Mouse (Mus musculus): ENCODE data around the gene Rrp1. TPM values are rescaled to one million over a fixed set of nuclear protein-coding genes. Genes with fewer than 3 reads are reported as not detected.
A peak's percentile ranks its signal among the peaks of the same experiment; 100 is the strongest.
"Not testable (repeated sequence)": the region's sequence is repeated elsewhere in the genome, so short reads cannot be mapped to it uniquely, and the experiment has no call there.

Rrp1 gene
- polyA plus RNA-seq, 1 experiment from 2014 or later: 202 TPM

DNA sequence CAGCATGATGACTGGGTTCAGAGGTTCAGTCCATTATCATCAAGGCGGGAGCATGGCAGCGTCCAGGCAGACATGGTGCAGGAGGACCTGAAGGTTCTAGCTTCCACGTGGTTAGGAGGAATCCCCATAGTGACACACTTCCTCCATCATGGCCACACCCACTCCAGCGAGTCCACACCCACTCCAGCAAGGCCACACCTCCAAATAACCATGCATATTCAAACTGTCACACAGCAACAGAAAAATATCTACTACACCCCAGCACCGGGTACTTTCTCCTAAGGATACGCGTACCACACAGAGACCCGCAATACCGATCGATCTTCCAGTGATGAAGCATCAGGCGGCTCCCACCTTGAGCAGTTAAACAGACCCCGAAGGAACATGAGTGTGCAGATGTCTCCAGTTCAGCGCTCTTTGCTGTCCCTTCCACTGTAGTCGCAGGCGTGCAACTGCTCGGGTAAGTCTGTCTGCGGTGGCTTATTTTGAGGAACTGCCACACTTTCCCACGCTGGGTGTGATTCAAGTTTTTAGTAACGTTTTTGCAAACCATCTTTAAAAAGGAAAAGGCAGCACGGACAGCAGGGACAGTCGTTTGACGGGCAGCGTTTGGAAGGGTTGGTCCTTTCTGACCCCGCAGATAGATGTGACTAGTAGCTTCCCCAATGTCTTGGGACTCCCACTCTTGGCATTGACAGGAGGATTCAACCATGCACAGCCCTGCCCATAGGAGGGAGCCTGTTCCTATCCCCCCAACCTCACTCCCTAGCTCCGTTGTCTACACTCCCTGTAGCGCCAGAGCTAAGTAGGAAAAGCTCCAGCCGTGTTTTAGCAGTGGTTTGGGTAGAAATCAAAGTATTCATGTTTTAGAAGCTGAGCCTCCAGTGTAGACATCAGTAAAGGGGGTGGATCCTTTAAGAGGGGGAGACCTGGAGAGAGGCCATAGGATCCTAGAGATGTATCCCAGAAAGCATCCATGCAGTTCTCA, 39.9 kb downstream of the Rrp1 start:
- Histone ChIP-seq H3K36me3 (no peaks in the 10 kb centered on the region), H3K9me3 (replicated peaks) (no peaks in the 10 kb centered on the region), H3K27ac (no peak overlapping the region), H3K9ac (no peak overlapping the region), H3K4me2 (no peak overlapping the region), H3K4me3 (0 out of 2 replicates have a peak overlapping the region, but pooled peaks have one; percentile 8), H3K27me3 (no peaks in the 10 kb centered on the region), H3K4me1 (replicated peaks) (no peaks in the 10 kb centered on the region)
- 63% methylated on average over 27 of the region's 27 CpGs for WGBS
- no peak for ATAC-seq (replicated peaks; ENCODE audit: insufficient number of reproducible peaks, insufficient read depth, low FRiP score, low read depth)

GRCm38 (mm10) chr10:78371746-78372145, 41.1 kb downstream of the Rrp1 start:
- ATAC-seq (replicated peaks; ENCODE audit: insufficient number of reproducible peaks, insufficient read depth, low FRiP score, low read depth): no peak
- Histone ChIP-seq H3K4me1 (replicated peaks) (peaks cover 6% of the 10 kb centered on the region), H3K4me2 (no peak overlapping the region), H3K27me3 (no peaks in the 10 kb centered on the region), H3K4me3 (no peak overlapping the region), H3K36me3 (no peaks in the 10 kb centered on the region), H3K9me3 (replicated peaks) (no peaks in the 10 kb centered on the region), H3K9ac (no peak overlapping the region), H3K27ac (no peak overlapping the region)
- WGBS: 74% methylated on average over 6 of the region's 6 CpGs

DNA sequence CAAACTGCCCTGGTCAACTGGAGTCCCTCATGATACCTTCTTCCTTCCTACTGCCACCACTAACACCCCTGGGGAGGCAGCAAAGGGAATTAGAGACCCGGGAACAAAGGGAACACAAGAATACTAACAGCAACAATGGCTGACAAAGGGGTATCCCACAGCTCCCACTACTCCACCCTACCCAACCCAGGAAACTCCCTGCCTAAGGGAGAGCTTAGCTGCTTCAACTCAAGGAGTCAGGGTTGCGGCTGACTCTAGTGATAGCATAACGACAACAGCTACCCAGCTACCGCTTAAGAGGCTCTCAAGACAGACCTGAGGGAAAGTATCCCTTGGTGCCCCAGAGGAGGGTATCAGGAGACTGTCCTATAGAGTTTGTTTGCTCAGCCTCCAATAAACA, 45.3 kb downstream of the Rrp1 start:
- ATAC-seq (replicated peaks; ENCODE audit: insufficient number of reproducible peaks, insufficient read depth, low FRiP score, low read depth): no peak
- H3K9me3 ChIP-seq (replicated peaks): no peaks in the 10 kb centered on the region
- WGBS: 67% methylated on average over 4 of the region's 4 CpGs
- H3K4me1 ChIP-seq (replicated peaks): peaks cover 16% of the 10 kb centered on the region
- no peak overlapping the region for H3K4me3 ChIP-seq
- no peak overlapping the region for H3K27ac ChIP-seq
- no peak overlapping the region for H3K9ac ChIP-seq
- no peaks in the 10 kb centered on the region for H3K36me3 ChIP-seq
- no peak overlapping the region for H3K4me2 ChIP-seq
- no peaks in the 10 kb centered on the region for H3K27me3 ChIP-seq

DNA sequence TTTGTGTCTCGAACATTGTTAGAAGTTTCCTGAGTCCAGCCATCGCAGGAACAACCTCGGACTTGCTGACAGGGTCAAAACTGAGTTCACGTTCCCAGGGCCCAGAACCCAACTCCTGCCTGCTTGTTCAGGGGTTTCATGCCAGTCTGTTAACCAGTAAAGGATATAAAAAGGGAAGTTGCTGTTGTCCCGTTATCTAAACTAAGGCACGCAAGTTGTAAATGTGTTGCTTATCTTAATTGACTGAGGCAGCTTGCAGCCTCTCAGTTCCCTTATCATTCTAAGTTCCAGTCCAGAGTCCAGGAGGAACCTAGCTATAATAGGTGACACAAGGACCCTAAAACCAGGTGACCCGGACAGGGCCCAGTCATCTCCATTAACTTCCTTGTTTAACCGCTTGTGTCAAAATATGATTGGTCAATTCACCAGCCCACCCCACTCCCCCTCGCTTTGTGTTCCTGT, 46.0 kb downstream of the Rrp1 start:
- ATAC-seq (replicated peaks; ENCODE audit: insufficient number of reproducible peaks, insufficient read depth, low FRiP score, low read depth): no peak
- Histone ChIP-seq H3K9ac (no peak overlapping the region), H3K27ac (peak overlapping the region; percentile 46), H3K36me3 (no peaks in the 10 kb centered on the region), H3K4me3 (no peak overlapping the region), H3K9me3 (replicated peaks) (no peaks in the 10 kb centered on the region), H3K4me1 (replicated peaks) (peaks cover 21% of the 10 kb centered on the region), H3K27me3 (no peaks in the 10 kb centered on the region), H3K4me2 (peak overlapping the region; percentile 8; the same call in 1 of the 2 replicates)
- 19% methylated on average over 9 of the region's 9 CpGs for WGBS

DNA sequence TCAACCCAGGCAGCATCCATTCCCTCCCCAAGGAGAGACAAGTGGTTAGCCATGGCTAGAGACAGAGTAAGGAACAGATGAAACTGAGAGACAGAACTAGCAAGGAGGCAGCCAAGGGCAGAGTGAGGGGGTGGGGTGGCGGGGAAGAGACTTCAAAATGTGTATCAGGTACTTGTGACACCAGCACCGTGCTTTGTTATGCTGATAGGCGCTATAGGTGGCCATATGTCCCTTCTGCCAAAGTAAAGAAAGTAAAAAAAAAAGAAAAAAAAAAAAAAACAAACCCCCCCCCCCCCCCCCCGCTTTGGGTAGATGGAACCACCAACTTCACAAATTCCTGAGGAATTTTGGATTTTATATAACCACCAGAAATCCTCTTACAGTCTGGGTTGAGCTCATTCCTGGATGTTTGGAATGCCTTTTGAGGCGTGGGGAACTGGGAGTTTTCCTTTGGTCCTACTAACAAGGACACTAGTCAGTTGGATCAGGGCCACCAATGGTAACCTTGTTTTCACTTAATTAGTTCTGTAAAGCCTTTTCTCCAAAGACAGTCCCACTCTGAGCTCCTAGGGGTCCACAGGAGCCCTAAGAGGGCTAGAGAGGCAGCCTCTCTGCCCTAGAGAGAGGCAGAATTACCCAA, 46.5 kb downstream of the Rrp1 start:
- H3K27me3 ChIP-seq: no peaks in the 10 kb centered on the region
- 40% methylated on average over 5 of the region's 5 CpGs for WGBS
- ATAC-seq (replicated peaks; ENCODE audit: insufficient number of reproducible peaks, insufficient read depth, low FRiP score, low read depth): no peak
- no peak overlapping the region for H3K9ac ChIP-seq
- H3K4me3 ChIP-seq: no peak overlapping the region
- peaks cover 22% of the 10 kb centered on the region for H3K4me1 ChIP-seq (replicated peaks)
- H3K36me3 ChIP-seq: no peaks in the 10 kb centered on the region
- no peaks in the 10 kb centered on the region for H3K9me3 ChIP-seq (replicated peaks)
- peak overlapping the region; percentile 46 for H3K27ac ChIP-seq
- H3K4me2 ChIP-seq: peak overlapping the region; percentile 8; the same call in 1 of the 2 replicates

DNA sequence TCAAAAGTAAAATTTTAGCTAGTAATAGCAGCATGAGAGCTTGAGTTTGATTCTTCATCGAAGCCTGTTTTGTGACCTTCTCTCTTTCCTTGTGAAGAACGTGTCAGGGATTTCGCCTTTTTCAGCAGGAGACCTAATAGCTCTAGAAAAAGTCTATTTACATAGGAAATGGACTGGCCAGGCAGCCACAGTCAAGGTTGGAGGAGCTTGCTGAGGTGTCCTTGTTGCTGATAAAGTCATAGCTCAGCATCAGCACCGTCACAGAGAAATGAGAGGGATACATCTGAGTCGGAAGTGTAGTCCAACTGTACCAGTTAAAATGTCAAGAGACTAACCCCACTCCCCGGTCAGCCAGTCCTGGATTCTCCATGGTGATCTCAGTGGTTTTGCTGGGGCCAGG, 47.3 kb downstream of the Rrp1 start:
- no peaks in the 10 kb centered on the region for H3K27me3 ChIP-seq
- ATAC-seq (replicated peaks; ENCODE audit: insufficient number of reproducible peaks, insufficient read depth, low FRiP score, low read depth): no peak
- no peaks in the 10 kb centered on the region for H3K9me3 ChIP-seq (replicated peaks)
- H3K4me1 ChIP-seq (replicated peaks): peaks cover 22% of the 10 kb centered on the region
- no peak overlapping the region for H3K4me2 ChIP-seq
- H3K27ac ChIP-seq: no peak overlapping the region
- H3K4me3 ChIP-seq: no peak overlapping the region
- H3K36me3 ChIP-seq: no peaks in the 10 kb centered on the region
- H3K9ac ChIP-seq: no peak overlapping the region
- 77% methylated on average over 6 of the region's 6 CpGs for WGBS

DNA sequence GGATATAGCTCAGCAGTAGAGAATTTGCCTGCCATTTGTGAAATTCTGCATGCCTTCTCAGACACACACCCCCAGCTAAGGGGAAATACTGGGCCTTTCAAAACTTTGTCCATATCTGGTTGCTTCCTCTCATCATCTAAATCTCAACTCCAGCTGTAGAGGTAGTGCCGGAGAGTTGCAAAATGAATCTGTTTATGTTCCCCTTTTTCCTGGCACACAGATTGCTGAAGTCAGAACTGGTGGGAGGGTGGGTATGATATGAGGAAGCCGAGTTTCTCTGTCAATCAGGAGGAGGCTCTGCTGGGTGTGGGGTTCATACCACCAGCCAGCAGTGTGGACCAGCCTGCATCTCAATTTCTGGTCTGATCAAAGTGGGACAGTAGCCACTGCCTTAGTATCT, 48.7 kb downstream of the Rrp1 start:
- 36% methylated on average over 2 of the region's 2 CpGs for WGBS
- H3K27ac ChIP-seq: no peak overlapping the region

GRCm38 (mm10) chr10:78363366-78363765, 49.5 kb downstream of the Rrp1 start:
- ATAC-seq (replicated peaks; ENCODE audit: insufficient number of reproducible peaks, insufficient read depth, low FRiP score, low read depth): no peak

More for the DNA sequence above, 48.7 kb downstream of the Rrp1 start:
- Histone ChIP-seq H3K9me3 (replicated peaks) (no peaks in the 10 kb centered on the region), H3K9ac (no peak overlapping the region), H3K4me1 (replicated peaks) (peaks cover 23% of the 10 kb centered on the region), H3K36me3 (no peaks in the 10 kb centered on the region), H3K4me2 (no peak overlapping the region), H3K27me3 (no peaks in the 10 kb centered on the region), H3K4me3 (no peak overlapping the region)
- ATAC-seq (replicated peaks; ENCODE audit: insufficient number of reproducible peaks, insufficient read depth, low FRiP score, low read depth): no peak

DNA sequence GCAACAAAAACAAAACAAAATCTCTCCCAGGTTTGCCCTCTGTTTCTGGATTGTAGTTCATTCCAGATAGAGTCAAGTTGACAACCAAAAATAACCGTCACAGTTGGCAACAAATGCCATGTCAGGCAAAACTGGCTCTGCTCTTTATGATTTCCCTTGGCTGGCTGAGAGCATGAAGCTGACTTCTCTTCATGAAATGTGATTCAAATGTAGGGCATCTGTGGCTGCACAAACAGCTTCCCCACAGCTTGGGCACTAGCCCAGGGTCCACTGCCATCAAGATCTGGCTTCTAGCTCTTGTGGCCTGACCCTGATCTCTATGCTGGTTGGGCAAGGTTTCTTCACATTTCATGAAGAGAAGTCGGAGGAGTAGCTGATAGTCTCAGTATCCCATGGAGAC, 50.9 kb downstream of the Rrp1 start:
- Histone ChIP-seq H3K27me3 (no peaks in the 10 kb centered on the region), H3K36me3 (no peaks in the 10 kb centered on the region), H3K27ac (no peak overlapping the region), H3K4me1 (replicated peaks) (peaks cover 19% of the 10 kb centered on the region), H3K9ac (no peak overlapping the region), H3K9me3 (replicated peaks) (no peaks in the 10 kb centered on the region), H3K4me2 (no peak overlapping the region), H3K4me3 (no peak overlapping the region)
- 61% methylated on average over 2 of the region's 2 CpGs for WGBS
- ATAC-seq (replicated peaks; ENCODE audit: insufficient number of reproducible peaks, insufficient read depth, low FRiP score, low read depth): no peak

More at GRCm38 (mm10) chr10:78363366-78363765, 49.5 kb downstream of the Rrp1 start:
- Histone ChIP-seq H3K36me3 (no peaks in the 10 kb centered on the region), H3K9me3 (replicated peaks) (no peaks in the 10 kb centered on the region), H3K27me3 (no peaks in the 10 kb centered on the region), H3K4me3 (no peak overlapping the region), H3K9ac (no peak overlapping the region), H3K4me2 (no peak overlapping the region), H3K4me1 (replicated peaks) (peaks cover 23% of the 10 kb centered on the region), H3K27ac (no peak overlapping the region)
- 90% methylated on average over 6 of the region's 6 CpGs for WGBS

DNA sequence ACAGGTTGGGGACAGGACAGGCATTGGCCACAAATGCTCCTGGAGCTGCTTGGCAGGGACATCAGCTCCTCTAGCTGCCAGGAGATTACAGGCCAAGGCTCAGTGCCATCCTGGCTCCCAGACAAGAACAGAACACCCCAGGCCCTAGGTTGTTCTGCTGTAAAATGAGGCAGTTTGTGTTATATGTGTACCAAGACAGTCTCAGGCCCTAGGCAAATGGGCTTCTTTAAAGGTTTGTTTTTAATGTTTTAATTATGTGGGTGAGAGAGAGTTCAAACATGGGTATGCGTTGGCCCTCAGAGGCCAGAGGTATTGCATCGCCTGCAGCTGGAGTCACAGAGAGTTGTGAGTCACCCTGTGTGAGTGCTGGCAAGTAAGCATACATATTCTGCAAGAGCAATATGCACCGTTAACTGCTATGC, 52.5 kb downstream of the Rrp1 start:
- H3K4me1 ChIP-seq (replicated peaks): peaks cover 7% of the 10 kb centered on the region
- no peak overlapping the region for H3K9ac ChIP-seq
- H3K4me3 ChIP-seq: no peak overlapping the region
- no peak overlapping the region for H3K4me2 ChIP-seq
- WGBS: 55% methylated on average over 3 of the region's 3 CpGs
- H3K27ac ChIP-seq: no peak overlapping the region
- no peaks in the 10 kb centered on the region for H3K36me3 ChIP-seq
- H3K27me3 ChIP-seq: no peaks in the 10 kb centered on the region
- no peak for ATAC-seq (replicated peaks; ENCODE audit: insufficient number of reproducible peaks, insufficient read depth, low FRiP score, low read depth)
- H3K9me3 ChIP-seq (replicated peaks): no peaks in the 10 kb centered on the region

GRCm38 (mm10) chr10:78358999-78359398, 53.8 kb downstream of the Rrp1 start:
- WGBS: 91% methylated on average over 3 of the region's 3 CpGs
- not testable (repeated sequence) for ATAC-seq (replicated peaks; ENCODE audit: insufficient number of reproducible peaks, insufficient read depth, low FRiP score, low read depth); H3K4me1 ChIP-seq (replicated peaks); H3K4me3 ChIP-seq; H3K27ac ChIP-seq; H3K27me3 ChIP-seq; H3K36me3 ChIP-seq; H3K9me3 ChIP-seq (replicated peaks); H3K9ac ChIP-seq; H3K4me2 ChIP-seq
